Mouse (Mus musculus): ENCODE measurements around the gene Tnfsf14. TPM values are rescaled to one million over a fixed set of nuclear protein-coding genes. Genes with fewer than 3 reads are reported as not detected.

Gene Tnfsf14
- total RNA-seq, 4 experiments from 2014 or later: 0.16 to 0.17 TPM; not detected in 2

Small RNA genes lying within 50 kb of the gene (microRNA-seq; reads per million reads assigned to microRNA genes)
- gene Mir6978: 0 to 1.3 reads per million in 2 experiments

Other genes with a start within 250 kb of the Tnfsf14 start
- gene Acer1, start 212.1 kb downstream of the Tnfsf14 start, total RNA-seq (2022): under 1 TPM in 2 of 4 experiments, not detected in 2; 0.20 to 0.24 TPM
- 100 to 1,000 TPM; 112 to 127 (median 116) TPM for gene Clpp, start 203.9 kb downstream of the Tnfsf14 start, total RNA-seq (2022)
- gene Alkbh7, start 196.8 kb downstream of the Tnfsf14 start, total RNA-seq (2022): 10 to 100 TPM; 69.8 to 87.3 (median 77.2) TPM
- gene Pspn, start 194.2 kb downstream of the Tnfsf14 start, total RNA-seq (2022): 1 to 10 TPM in 2 of 4 experiments, not detected in 2; 2.1 to 2.8 TPM
- 10 to 100 TPM; 45.6 to 68.2 (median 54.2) TPM for gene Gtf2f1, start 182.9 kb downstream of the Tnfsf14 start, total RNA-seq (2022)
- gene Gm17949, start 182.7 kb downstream of the Tnfsf14 start, total RNA-seq (2022): under 1 TPM; 0.29 to 0.80 (median 0.45) TPM
- gene Khsrp, start 162.7 kb downstream of the Tnfsf14 start, total RNA-seq (2022): 100 to 1,000 TPM in 2 of 4 experiments, 10 to 100 TPM in 2; 92.3 to 122 (median 102) TPM
- under 1 TPM in 1 of 4 experiments, not detected in 3; 0.38 TPM for gene Slc25a41, start 152.5 kb downstream of the Tnfsf14 start, total RNA-seq (2022)
- gene Crb3, start 135.1 kb downstream of the Tnfsf14 start, total RNA-seq (2022): 1 to 10 TPM in 3 of 4 experiments, under 1 TPM in 1; 0.70 to 4.4 (median 2.2) TPM
- gene Slc25a23, start 134.3 kb downstream of the Tnfsf14 start, total RNA-seq (2022): 100 to 1,000 TPM in 2 of 4 experiments, 10 to 100 TPM in 2; 66.5 to 128 (median 97.6) TPM
- gene Dennd1c, start 115.7 kb downstream of the Tnfsf14 start, total RNA-seq (2022): 1 to 10 TPM; 1.5 to 4.3 (median 2.5) TPM
- gene Tubb4a, start 106.4 kb downstream of the Tnfsf14 start, total RNA-seq (2022): 1 to 10 TPM; 4.4 to 6.8 (median 6.6) TPM
- gene Tnfsf9, start 88.9 kb downstream of the Tnfsf14 start, total RNA-seq (2022): under 1 TPM in 3 of 4 experiments, not detected in 1; 0.21 to 0.30 (median 0.26) TPM
- not detected for gene Cd70, start 44.4 kb downstream of the Tnfsf14 start, total RNA-seq (2022)
- 1,000 to 10,000 TPM in 1 of 4 experiments, 100 to 1,000 TPM in 1, 10 to 100 TPM in 2; 36.4 to 1,135 (median 245) TPM for gene C3, start 34.0 kb upstream of the Tnfsf14 start, total RNA-seq (2022)
- 100 to 1,000 TPM in 3 of 4 experiments, 10 to 100 TPM in 1; 98.6 to 107 (median 102) TPM for gene Gpr108, start 54.3 kb upstream of the Tnfsf14 start, total RNA-seq (2022)
- 10 to 100 TPM; 57.1 to 89.6 (median 72.8) TPM for gene Trip10, start 55.3 kb upstream of the Tnfsf14 start, total RNA-seq (2022)
- 1 to 10 TPM; 3.0 to 6.2 (median 4.1) TPM for gene Vav1, start 84.9 kb upstream of the Tnfsf14 start, total RNA-seq (2022)
- gene Adgre1, start 164.5 kb upstream of the Tnfsf14 start, total RNA-seq (2022): 10 to 100 TPM in 2 of 4 experiments, 1 to 10 TPM in 2; 5.3 to 21.5 (median 12.7) TPM

Measured in adrenal gland, adult 8-10 months (tissue).